Mouse (Mus musculus): Measurements from ENCODE around the gene Aggf1.
A peak's percentile ranks its signal among the peaks of the same experiment; 100 is the strongest.
"Not testable (repeated sequence)": the region's sequence is repeated elsewhere in the genome, so short reads cannot be mapped to it uniquely, and the experiment has no call there.

The Aggf1 gene

DNA sequence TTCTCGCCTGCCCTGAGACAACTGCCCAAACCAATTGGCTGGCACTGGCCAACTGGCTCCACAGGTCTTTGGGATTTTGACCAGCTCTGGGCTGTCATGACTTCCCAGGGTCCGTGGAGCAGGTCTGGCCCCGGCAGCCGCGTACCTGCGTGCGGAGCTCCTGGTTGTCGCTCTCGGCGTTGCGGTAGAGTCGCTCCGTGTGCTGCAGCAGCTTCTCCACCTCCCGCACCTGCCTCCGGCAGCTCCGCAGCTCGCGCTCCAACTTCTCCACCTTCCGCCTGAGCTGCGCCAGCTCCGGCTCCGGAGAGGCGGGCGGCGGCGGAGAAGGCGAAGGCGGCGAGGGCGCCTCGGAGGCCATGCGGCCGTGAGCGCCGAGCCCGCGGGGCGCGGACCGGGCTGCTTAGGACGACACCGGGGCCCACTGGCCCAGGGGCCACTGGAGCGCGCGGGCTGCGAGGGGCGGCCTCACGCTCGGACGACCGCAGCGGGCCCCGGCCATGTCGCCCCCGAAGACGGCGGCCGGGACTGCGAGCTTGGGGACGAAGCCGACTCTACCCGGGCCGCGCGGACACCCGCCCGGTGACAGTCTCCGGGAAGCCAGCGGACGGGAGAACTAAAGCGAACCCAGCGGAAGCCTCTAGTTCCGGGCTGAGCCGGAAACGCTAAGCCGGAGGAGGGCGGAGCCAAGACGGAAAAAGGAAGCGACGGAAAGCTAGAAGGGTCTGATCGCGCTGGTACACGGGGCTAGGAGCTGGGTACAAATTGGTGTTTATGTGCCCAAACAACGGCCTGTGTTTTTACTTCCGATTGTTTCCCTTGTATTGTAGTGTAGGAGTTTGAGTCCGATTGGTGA, at the start of gene Aggf1:
Gene Aggf1, minus strand, starts transcription at position 652 of the 853 bp plus-strand sequence.
- peak; percentile 93 to 94 for DNase-seq

DNA sequence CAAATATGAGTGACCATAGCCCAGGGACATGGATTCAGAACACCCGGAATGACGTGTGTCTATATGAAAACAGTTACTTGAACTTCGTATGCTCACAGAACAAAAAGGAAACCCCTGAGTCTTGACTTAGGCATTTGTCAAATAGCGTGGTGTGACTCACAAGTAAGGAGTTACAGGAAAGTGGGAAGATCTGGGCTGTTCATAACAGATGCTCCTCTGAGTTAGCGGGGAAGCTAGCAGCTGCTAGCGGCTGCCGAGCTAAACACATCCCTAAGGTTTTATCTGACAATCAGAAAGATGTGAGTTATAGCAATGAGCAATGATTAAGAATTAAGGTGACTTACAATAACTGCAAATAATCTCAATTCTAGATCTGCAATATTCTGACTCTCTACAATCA, 49.8 kb upstream of the Aggf1 start:
- no peak for DNase-seq

DNA sequence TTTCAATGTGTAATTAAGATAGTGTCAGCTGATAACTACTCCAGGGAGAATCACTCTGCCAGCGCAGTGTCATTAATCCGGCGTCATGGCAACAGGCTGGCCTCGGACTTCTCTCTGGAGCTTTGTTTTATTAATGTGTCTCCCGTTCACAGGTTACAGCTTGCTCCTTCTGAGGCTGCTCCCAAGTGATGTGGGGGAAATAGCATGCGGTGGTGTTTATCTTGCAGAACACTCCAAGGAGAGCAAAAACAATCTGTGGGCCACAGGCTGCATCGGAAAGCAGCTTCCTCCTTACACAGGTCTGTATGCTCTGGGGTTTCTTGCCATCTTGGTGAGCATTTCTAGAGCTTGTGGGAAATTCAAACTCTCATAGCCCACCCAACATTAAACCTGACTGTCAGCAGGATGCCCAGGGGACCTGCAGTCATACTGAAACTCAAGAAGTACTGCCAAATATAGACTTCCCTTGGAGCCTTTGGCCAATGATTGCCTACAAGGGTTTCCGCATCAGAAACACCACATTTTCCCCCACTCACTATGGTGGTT, 44.1 kb upstream of the Aggf1 start:
- DNase-seq = no peak

DNA sequence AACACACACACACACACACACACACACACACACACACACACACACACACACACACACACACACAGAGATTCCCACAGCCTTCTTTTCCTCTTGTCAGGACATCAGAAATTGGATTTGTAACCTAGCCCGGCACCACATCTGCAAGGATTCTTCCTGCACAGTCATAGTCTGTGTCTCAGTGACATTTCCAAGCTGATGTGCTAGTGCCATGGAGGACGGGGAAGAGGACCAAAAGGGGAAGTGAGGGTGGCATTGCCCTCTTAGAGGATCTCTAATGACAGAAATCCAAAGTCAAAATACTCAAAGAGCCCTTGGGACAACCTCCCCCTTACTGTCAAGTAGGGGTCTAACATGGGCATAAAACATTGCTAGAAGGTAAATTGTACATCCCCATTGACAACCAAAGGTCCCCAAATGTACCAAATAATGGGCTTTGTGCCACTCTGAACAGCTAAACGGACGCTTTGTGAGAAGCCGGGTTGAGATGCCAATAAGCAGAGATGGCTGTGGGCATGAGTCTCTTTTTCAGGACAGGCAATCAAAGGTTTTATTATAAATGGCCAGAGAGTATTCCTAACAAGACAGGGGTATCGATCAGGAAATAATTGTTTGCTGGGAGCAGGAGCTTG, 43.5 kb upstream of the Aggf1 start:
- no peak for DNase-seq

DNA sequence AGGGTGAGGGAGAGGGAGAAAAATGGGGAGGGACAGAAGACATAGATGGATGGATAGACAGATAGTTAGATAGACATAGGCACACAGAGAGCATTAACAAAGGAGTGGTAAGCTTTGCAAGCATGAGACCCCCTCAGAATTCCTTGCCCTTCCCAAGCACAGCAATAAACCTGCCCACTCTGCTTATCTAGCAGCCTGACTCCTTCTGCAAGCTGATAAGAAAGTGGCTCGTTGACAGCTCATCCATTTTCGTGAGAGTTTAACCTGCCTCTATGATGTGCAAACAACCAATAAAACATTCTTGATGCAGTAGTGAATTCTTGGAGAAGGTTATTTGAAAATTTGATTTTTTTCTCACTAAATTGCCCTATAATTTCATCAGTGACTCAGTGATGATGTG, 37.1 kb upstream of the Aggf1 start:
- no peak for DNase-seq

DNA sequence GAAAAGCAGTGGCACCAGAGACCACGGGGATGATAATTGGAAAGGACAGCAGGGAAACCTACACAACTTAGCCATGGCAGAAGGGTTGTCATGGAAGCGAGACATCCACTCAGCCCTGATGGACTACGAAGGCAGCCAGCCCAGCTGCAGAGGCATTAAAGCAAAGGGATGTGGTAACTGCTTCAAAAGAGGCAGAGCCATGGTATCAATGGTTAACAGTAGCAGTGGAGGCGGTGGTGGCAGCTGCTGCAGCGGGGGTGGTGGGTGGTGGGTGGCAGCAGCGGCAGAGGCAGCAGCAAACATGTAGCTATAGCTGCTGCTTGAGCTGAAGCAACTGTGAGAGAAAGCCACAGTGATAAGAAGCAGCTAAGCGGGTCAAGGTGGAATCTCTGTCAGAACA, 18.1 kb upstream of the Aggf1 start:
- no peak for DNase-seq

DNA sequence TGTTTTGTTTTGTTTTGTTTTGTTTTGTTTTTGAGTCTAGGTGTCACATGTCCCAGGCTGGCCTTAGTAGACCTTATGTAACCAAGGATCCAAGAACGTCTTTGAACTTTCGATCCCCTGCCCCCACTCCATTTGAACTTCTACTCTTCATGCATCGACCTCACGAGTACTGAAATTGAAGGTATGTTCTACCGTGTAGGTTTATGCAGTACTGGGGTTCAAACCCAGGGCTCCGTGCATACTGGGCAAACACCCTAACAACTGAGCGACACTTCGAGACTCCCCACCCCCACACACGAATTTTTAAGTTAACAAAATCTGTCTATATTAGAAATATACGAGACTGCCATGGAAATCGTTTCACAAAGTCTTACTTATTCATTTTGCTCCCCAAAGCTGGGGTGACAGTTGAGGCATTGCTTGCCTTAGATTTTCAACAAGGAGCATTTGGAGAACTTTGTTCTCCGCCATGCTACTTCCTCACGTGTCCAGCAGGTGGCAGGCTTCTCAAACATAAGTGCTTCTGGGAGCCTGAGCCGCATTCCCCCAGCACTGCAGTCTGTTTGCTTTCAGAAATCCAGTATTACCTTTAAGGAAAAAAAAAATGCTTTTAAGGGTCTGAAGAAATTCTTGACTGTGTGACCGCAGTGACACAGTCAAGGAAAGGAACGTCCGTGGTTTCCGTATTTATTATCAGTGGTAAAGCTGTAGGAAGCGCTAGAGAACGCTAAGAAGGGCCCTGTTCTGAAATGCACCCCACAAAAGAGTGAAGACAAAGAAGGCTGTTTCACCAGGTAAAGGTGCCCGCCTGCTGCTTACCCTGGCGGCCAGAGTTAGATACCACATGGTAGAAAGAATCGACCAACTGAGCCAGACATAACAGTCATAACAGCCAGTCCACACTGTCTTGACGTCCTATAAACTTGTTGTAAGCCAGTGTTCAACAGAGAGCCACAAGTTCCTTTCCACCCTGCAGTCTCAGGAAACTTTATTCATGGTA, 15.0 kb upstream of the Aggf1 start:
- DNase-seq = peak; percentile 73 to 74

DNA sequence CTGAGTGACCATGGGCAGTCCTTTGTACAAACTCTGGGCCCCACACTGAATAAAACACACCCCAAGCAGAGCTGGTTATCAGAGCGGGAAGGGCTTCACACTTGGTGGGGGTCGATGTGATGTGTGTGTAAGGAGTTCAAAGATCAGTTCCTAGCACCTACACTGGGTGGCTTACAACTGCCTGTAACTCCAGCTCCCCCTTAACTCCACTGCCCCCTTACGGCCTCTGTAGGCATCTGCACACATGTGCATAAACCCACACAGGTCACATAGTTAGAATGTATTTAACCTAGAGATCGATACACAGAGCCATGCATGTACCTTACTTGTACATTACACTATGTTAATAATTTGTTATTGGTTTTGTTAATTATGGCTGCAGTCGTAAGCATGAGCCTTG, 13.1 kb upstream of the Aggf1 start:
- no peak for DNase-seq

DNA sequence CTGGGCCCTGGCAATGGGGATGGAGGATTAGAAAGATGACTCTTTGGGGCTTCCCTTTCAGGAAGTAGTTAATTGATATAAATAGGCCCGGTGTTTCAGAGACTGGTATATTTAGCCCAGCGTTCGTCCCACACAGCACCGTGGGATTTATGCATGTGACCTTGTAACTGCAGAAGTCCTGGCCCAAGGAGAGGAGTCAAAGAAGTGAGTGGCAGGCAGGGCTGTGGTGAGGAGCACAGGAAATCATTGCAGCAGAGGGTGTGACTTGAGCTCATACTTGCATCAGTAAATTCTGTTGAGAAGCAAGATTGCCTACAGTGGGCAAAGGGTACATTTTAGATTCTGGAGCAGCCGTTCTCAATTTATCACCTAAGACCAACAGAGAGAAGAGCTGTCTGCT, 7.3 kb upstream of the Aggf1 start:
- no peak for DNase-seq

DNA sequence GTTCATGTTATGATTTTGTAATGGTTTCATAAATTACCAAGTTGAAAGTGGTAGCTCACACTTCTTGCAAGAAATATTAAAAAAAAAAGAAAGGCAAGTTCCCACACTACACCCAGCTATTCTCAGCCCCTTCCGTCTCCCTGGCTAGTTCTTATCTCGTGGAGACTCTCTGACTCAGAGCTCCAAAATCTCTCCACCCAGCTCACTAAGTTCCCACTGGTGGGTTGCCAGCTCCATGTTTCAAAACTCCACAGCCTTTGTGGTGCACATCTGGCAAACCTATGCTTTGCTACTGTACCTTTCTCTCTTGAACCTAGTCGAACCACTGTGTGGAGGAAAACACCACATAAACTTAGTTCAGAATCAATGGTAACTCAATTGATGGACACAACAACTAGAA, 3.5 kb upstream of the Aggf1 start:
- no peak for DNase-seq

DNA sequence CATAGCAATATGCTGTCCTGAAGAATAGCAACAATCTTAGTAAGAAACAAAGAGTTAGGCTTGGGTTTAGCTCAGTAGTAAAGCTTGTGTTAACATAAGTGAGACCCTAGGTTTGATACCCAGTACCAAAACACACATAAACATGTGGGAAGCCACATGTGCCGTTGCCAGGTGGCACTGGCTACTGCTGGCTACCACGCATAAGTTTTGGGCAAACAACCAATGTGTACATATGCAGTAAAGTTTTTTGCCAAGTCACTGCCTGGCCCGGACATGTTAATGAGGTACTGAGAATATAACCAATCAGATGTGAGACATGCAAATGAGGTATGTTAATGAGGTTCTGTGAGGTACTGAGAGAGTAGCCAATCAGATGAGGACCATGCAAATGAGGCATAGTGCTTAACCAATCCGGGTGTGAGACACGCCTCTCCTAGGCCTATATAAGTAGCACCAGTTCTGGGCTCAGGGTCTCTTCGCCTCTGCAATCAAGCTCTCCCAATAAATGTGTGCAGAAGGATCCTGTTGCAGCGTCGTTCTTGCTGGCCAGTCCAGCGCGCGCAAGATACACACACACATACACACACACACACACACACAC, 1.6 kb upstream of the Aggf1 start:
- DNase-seq = not testable (repeated sequence)

DNA sequence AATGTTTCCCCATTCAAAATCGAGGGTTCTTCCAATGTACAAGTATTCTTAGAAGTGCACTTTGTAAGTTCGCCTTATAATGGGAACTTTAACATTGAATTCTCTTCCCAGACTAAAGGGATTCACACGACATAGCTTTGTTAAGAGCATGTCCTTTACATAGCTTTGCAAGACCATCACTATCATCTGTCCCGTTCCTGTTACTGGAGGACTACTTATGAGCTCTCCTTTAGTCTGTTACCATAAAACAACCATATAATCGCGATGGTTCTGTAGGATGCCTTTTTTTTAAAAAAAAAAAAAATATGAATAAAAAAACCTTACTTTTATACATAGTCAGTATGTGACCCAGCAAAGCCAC, 382 bp upstream of the Aggf1 start:
- DNase-seq = no peak

DNA sequence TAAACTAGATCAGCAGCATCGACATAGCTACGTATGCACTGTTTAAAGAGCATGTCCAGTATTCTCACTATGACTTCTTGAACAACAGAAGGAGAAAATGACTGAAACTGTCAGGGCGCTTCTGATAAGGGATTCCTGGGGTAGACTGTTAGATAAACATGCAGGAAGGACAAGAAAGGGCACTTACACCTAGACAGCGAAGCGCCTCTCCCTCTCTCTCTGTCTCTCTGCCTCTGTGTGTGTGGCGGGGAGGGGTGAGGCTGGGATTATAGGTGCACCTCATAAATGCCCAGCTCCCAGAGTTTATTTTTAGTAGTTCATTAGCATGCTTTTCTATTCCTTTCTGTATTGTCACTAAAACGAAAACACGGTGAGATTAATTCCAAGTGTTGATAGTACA, 8.8 kb downstream of the Aggf1 start:
- no peak for DNase-seq

DNA sequence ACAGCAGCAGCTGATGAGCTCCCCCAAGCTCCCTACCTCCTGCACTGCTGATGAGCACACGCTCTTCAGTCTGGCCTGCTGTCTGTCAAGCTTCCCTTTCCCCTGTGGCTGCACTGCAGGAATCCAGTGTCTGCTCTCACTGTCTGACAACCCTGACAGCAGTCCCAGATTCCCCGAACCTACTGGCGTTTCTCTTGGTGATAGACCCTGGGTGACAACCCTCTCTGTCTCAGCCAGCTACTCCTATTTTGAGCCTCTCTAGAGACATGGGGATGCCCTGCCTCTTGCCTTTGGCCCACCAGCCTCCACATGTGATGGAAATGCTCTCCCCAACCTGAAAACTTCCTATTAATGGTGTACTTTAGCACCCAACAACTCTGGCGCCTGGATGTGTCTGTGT, 11.7 kb downstream of the Aggf1 start:
- no peak for DNase-seq

DNA sequence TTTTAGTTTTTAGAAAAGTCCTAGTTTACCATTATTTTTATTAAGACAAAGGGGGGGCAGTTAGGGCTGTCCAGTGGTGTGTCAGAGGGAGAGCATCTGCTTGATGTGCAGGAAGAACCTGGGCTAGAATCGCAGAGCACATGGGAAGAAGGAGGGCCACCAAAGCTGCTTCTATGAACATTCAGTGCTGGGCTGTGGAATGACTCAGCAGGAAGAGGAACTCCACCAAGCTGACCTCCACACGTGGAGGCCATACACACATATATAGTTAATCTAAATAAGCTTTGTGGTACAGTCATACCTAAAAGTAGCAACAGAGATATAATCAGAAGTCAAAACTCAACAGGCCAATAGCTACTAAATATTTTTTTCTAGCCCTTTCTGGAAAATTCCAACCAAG, 16.9 kb downstream of the Aggf1 start:
- no peak for DNase-seq

DNA sequence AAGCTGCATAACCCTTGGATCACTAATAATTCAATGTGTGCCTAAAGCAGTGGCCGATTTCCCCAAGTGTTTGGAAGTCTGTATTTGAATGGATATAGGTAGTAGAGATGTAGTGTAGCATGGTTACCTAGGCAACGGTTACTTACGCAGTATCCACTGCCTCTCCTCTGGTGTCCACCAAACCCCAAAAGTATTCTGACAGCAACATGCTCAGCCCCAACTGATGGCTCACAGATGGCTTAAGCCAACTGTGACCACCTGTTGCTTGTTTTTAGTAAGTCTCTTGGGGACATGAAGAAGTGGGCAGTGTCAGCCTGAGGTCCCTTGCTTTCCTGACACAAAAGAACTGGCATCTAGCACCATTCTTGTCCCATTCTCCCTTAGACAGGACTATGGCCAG, 26.7 kb downstream of the Aggf1 start:
- DNase-seq = peak; percentile 32 to 46

DNA sequence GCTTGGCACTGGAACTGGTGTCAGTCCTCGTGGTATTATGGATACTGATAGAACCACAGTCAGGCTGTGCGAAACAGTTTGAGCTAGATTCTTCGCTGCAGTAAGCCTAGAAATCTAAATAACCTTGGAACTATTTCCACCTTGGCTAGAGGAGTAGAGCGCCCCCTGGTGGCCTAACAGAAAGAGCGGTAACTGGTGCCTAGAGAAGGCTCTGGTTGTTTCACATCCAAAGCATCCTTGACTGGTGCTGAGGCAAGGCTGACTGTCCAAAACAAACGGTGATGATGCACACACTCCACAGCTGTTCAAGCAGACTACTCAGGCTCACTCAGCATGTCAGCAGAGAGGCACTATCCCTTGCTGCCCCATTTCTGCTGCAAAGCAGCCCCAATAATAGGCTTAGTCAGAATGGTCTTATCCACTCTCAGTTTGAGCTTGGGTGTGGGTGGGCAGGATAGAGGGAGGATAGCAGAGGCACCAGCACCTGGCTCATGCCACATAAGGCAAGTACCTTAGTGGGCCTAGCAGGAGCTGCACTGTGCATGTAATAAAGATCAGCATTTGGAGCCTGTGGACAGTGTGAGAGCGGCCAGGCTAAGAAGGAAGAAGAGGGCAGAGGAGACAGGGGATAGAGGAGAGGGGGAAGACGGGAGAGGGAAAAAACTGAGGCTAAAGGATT, 28.0 kb downstream of the Aggf1 start:
- DNase-seq = peak; percentile 76 to 83

DNA sequence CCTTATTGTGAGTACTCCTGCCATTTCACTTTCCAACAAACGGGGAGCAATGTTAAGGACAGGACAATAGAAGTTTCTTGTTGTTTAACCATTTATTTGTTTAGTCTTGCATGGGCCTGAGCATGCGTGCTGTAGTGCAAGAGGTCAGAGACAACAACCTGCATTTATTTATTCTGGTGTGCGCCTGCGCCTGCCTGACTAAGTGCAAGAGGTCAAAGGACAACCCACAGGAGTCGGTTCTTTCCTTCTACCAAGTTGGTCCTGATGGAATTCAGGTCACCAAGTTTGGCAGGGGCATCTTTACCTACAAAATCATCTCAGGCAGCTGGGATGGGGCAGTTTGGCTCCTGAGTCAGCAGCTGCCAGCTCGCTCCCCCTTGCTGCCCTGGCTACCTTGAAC, 29.3 kb downstream of the Aggf1 start:
- DNase-seq = no peak

DNA sequence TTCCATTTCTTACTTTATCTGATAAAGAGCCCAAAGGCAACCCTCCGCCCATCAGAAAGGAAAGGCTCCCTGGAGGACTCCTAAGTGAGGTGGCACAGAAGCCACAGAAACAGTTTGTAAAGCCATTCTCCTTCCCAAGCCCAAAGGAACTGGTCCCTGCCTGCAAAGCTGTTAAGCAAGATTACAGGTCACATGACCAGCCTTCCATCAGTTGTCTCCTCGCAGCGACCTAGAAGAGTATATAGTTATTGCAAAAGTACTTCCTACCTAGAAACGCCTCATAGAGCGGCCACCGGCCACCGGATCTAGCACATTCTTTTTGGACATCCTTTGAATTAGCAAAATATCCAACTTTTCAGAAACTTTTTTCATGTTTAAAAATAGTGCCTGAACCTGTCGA, 31.7 kb downstream of the Aggf1 start:
- no peak for DNase-seq

DNA sequence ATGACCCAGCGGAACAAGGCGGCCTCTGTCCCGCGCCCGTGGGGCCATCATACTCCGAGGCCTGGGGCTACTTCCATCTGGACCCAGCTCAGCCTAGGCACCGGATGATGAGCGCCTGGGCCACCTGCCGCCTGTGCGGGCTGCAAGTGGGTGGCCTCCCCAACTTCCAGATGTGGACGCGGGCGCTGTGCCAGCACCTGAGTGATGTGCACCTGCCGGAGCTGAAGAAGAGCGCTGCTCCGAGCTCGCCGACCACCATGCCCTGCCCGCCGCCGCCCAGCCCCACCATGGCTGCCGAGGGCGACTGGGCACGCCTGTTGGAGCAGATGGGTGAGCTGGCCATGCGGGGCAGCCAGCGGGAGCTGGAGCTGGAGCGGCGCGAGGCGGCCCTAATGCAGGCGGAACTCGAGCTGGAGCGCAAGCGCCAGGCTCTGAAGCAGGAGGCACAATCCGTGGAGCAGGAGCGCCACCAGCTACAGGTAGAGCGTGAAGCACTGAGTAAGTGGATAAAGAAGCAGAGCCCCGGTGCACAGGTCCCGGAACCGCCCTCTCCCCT, 39.0 kb downstream of the Aggf1 start:
- DNase-seq = peak; percentile 76 to 78

DNA sequence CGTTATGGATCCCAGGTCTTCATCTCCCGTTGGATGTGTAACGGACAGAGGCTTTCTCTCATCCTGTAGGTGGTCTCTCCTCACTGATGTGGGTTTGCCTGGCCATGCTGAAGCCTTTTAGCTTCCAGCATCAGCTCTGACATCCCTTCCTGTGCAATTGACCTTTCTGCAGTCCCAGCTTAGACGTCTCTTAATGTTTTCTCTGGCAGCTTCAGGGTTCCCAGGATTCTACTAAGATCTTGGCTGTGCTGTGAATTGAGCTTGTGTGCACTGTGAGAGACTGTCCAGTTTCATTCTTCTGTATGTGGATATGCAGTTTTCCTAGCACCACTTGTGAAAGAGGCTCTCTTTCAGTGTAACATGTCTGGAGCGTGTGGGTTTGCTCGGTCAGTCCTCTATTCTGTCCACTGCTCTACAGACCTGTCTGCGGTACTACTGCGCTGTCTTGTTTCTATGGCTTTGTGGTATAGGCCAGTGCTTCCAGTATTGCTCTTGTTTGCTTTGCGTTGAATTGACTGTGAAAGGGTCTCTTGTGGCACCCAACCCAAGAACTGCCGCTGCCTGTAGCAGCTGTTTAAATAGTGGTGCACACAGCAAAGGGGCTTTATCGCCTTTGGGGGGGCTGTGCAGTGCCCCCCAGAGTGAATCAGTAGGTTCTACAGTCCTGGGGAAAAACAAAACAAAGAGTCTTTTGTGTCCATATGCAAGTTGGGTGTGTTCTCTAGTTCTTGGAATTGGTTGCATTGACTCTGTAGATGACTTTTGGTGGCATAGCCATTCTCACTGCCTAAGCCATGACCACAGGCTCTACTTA, 42.9 kb downstream of the Aggf1 start:
- no peak for DNase-seq

All from cerebellum, adult 18-20 months (tissue).